Mouse (Mus musculus) heart, embryonic 10.5 days (tissue): ENCODE measurements around the gene Adcy5. TPM values are rescaled to one million over a fixed set of nuclear protein-coding genes. Genes with fewer than 3 reads are reported as not detected.

Experiments
- DNase-seq: peaks from one replicate; pipeline ENCODE4 v3.0.0-alpha.2; 2017; ENCODE audit warnings: low spot score
- H3K27ac ChIP-seq: fragments of 300-500 bp; sonication (generic); 2 replicates; pipeline ENCODE4 v1.5.1; 2016; ENCODE audit warnings: mild to moderate bottlenecking
- H3K27me3 ChIP-seq: fragments of 300-500 bp; sonication (generic); 2 replicates; pipeline ENCODE4 v1.6.1; 2016; ENCODE audit warnings: mild to moderate bottlenecking; ENCODE audit not compliant: poor library complexity, insufficient read depth, severe bottlenecking
- H3K36me3 ChIP-seq: fragments of 300-500 bp; sonication (generic); 2 replicates; pipeline ENCODE4 v1.6.1; 2016; ENCODE audit warnings: mild to moderate bottlenecking, moderate library complexity
- H3K4me1 ChIP-seq: fragments of 300-500 bp; sonication (generic); 2 replicates; pipeline ENCODE4 v1.6.1; 2016; ENCODE audit warnings: mild to moderate bottlenecking
- H3K4me3 ChIP-seq: fragments of 300-500 bp; sonication (generic); 2 replicates; pipeline ENCODE4 v1.5.1; 2016; ENCODE audit warnings: mild to moderate bottlenecking, moderate library complexity
- H3K9me3 ChIP-seq: fragments of 300-500 bp; sonication (generic); 2 replicates; pipeline ENCODE4 v1.6.1; 2016; ENCODE audit warnings: mild to moderate bottlenecking, moderate library complexity
- WGBS: fragments of 180-500 bp; shearing (Covaris S2); methylation state at CpG from one replicate; pipeline ENCODE4 v1.1.7; 2016; 5-methylcytosine and 5-hydroxymethylcytosine counted together
- polyA plus RNA-seq: library from polyadenylated mRNA; unstranded; fragments of >200 nt; fragmentation: Nextera tagmentation; extraction: Ambion mirVana; gene quantifications from 2 replicates; pipeline ENCODE4 v1.2.1, GENCODE M21; 2016

Adcy5 gene
- polyA plus RNA-seq, 1 experiment from 2014 or later: 3.8 TPM

DNA sequence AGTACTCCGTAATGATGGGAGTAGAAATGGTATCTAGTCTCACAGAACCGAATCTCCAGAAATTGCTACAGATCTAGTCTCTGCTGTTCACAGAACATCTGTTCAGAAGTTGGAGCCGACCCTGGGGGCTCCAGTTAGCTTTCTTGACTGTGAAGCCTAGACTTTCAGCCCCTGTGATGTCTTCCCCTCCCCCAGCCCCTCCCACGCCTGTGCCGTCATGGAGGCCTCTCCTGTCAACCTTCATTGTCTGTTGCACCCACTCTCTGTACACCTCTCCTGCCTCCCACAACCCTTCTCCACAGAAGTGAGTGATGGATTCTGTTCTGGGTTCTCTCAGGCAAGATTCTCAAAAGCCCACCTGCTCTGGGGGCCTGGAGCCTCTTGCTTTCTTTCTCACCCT, 65.7 kb downstream of the Adcy5 start:
- Histone ChIP-seq H3K27ac (peak overlapping the region; percentile 84), H3K4me1 (peaks cover 90% of the 10 kb centered on the region)

DNA sequence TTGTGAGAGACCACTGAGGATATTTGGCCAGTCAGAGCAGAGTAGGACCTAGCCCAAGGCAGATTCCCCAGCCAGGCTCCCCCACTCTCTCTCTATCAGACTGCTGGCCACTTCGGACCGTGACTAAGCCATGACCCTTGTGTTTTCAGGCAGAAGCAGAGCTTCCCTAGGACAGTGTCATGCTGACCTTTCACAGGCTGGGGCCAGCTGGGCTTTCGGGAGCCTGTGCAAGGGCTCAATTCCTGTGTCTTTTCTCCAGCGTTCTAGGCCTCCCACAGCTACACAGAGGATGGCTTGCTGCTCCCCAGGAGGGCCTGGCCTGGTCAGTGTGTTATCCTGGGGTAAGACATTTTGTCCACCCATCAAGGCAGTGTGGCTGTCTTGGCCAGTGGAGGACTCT, 66.9 kb downstream of the Adcy5 start:
- Histone ChIP-seq H3K27ac (peak overlapping the region; percentile 84), H3K4me1 (peaks cover 90% of the 10 kb centered on the region)
- 42% methylated on average over 4 of the region's 4 CpGs for WGBS

More for the DNA sequence above, 65.7 kb downstream of the Adcy5 start:
- no peak for DNase-seq
- H3K9me3 ChIP-seq: no peaks in the 10 kb centered on the region
- no peaks in the 10 kb centered on the region for H3K27me3 ChIP-seq
- H3K36me3 ChIP-seq: no peaks in the 10 kb centered on the region
- 79% methylated on average over 5 of the region's 5 CpGs for WGBS
- no peak overlapping the region for H3K4me3 ChIP-seq

DNA sequence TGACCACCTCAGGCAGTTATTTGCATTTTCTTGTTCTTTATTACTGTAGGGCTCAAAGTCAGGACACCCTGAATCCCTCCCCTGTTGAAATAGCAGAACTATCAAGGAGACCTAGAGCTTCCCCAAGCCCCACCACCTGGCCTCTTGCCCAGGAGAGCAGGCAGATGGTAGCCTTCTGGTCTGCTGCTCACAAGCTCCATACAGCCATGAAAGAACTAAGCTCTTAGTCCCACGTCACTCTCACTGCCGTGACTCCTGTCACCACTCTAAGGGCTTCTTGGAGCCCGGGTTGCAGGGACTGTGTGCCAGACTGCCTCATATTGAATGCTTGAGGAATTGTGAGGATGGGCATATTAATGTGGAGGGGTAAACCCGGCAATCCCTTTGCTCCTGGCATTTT, 69.3 kb downstream of the Adcy5 start:
- Histone ChIP-seq H3K4me1 (peaks cover 93% of the 10 kb centered on the region), H3K9me3 (no peaks in the 10 kb centered on the region), H3K27me3 (no peaks in the 10 kb centered on the region), H3K27ac (peak overlapping the region; percentile 84), H3K4me3 (peak overlapping the region; percentile 0; the same call in 1 of the 2 replicates), H3K36me3 (no peaks in the 10 kb centered on the region)
- WGBS: 45% methylated on average over 4 of the region's 4 CpGs
- DNase-seq: no peak

More for the DNA sequence above, 66.9 kb downstream of the Adcy5 start:
- H3K36me3 ChIP-seq: no peaks in the 10 kb centered on the region
- no peaks in the 10 kb centered on the region for H3K27me3 ChIP-seq
- DNase-seq: no peak
- no peak overlapping the region for H3K4me3 ChIP-seq
- no peaks in the 10 kb centered on the region for H3K9me3 ChIP-seq

DNA sequence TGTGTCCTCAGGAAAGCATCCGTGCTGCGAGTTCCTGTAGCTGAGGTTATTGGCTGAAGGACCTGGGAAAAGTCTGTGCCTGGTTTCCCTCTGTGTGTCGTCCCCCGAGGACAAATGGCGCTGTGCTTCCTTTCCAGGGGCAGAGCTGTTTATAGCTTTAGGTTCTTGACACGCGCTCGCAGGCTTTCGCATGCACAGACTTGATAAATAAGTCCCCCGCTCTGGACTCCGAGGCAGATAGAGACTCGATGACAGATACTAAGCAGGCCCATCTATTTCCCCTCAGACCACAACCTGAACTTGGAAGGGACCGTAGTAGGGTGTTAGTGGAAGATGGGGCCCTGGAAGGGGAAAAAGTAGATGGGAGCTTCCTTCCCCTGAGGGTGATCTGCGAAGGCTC, 70.0 kb downstream of the Adcy5 start:
- peaks cover 93% of the 10 kb centered on the region for H3K4me1 ChIP-seq

DNA sequence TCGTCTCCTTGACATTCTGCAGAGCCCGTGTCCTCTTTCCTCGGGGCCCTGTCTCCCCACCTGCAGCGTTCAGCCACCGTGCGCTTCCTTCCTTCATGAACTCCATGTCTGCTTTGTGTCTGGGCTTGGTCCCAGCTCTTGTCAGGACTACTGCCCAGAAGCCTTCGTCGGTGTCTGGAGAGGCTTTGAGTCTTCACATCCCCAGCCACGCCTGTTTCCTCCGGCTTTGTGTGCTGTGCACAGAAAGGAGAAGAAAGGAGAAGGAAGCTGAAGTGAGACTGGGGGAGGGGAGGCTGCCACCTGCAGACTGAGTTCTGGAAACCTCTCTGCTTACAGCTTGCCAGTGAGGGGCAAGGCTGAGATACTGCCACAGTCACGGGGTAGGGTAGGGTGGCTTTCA, 74.9 kb downstream of the Adcy5 start:
- no peaks in the 10 kb centered on the region for H3K9me3 ChIP-seq
- WGBS: 33% methylated on average over 11 of the region's 11 CpGs
- no peak overlapping the region for H3K4me3 ChIP-seq
- H3K27me3 ChIP-seq: no peaks in the 10 kb centered on the region
- H3K36me3 ChIP-seq: no peaks in the 10 kb centered on the region
- DNase-seq: no peak
- peaks cover 91% of the 10 kb centered on the region for H3K4me1 ChIP-seq
- H3K27ac ChIP-seq: peak overlapping the region; percentile 77

More for the DNA sequence above, 70.0 kb downstream of the Adcy5 start:
- Histone ChIP-seq H3K4me3 (peak overlapping the region; percentile 25; the same call in 1 of the 2 replicates), H3K36me3 (no peaks in the 10 kb centered on the region), H3K9me3 (no peaks in the 10 kb centered on the region), H3K27ac (peak overlapping the region; percentile 84), H3K27me3 (no peaks in the 10 kb centered on the region)
- WGBS: 14% methylated on average over 14 of the region's 14 CpGs
- peak; percentile 91 for DNase-seq

DNA sequence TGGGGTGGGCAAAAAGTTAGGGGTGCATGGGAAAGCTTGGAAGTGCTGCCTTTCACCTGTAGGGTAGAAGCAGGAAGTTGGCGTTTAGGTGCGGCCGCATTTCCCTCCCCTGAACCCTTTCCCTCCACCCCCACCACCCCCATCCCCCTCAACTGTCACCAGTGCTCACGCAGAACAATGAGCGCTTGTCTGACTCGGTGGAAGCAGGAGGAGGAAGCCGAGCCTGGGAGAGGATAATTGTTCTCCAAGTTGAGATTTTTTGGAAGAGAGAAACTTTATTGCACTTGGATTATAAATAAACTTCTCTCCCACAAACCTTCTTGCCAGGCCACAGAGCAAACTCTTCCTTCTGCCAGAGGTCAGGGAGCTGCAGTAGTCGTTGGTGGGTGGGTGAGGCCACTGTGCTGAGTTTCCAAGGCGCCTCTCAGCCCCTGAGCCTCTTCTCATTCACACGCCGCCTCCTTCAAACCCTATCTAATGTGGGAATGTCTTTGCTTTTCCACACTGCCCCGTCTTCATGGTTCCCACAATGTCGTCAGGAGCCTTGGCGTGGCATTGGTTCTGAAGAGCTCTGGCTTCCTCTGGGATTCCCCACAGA, 77.6 kb downstream of the Adcy5 start:
- 22% methylated on average over 14 of the region's 14 CpGs for WGBS
- no peak for DNase-seq
- H3K27me3 ChIP-seq: no peaks in the 10 kb centered on the region
- peak overlapping the region; percentile 80 for H3K27ac ChIP-seq
- peaks cover 74% of the 10 kb centered on the region for H3K4me1 ChIP-seq
- H3K4me3 ChIP-seq: no peak overlapping the region
- no peaks in the 10 kb centered on the region for H3K9me3 ChIP-seq
- H3K36me3 ChIP-seq: no peaks in the 10 kb centered on the region

DNA sequence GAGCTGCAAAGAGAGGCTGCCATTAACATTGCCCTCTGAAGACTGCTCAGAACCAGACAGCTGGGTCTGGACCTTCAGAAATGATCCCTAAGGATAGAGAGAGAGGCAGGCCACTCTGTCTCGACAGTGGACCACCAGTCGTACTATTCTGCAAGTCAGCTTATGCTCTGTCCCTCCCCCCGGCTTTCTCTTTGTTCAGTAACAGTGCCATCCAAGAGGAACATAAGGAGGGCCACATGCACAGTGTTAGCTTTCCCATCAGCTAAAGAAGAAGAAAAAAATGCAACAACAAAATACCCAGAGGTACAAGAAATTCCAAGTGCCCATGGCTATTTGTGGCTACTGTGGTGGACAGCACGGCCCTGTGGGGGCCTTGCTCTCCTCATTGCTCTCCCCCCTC, 78.7 kb downstream of the Adcy5 start:
- Histone ChIP-seq H3K36me3 (no peaks in the 10 kb centered on the region), H3K9me3 (no peaks in the 10 kb centered on the region), H3K4me1 (peaks cover 69% of the 10 kb centered on the region), H3K4me3 (no peak overlapping the region), H3K27me3 (no peaks in the 10 kb centered on the region; the same call in 1 of the 2 replicates), H3K27ac (peak overlapping the region; percentile 80)
- 42% methylated on average over 4 of the region's 4 CpGs for WGBS
- DNase-seq: no peak

DNA sequence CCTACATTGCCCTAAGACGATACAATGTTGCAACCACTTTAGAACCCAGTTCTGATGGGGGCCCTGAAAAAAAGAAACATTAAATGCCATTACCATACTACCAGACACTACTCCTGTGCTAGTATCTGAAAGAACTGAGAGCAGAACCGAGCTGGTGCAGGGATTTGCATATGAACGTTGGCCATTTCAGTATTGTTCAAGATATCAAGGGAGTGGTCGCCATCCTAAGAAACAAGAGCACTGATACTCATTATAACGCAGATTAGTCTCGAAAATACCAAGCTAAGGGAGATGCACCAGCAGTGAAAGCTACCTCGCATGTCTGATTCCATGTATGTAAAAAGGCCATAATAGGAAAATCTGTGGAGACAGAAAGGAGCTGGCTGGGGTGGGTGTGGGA, 82.4 kb downstream of the Adcy5 start:
- H3K4me3 ChIP-seq: no peak overlapping the region
- whole genome bisulfite sequencing: 86% methylated on average over 7 of the region's 7 CpGs
- peaks cover 35% of the 10 kb centered on the region for H3K4me1 ChIP-seq
- H3K9me3 ChIP-seq: no peaks in the 10 kb centered on the region
- no peak overlapping the region for H3K27ac ChIP-seq
- DNase-seq: no peak
- no peaks in the 10 kb centered on the region for H3K36me3 ChIP-seq
- no peaks in the 10 kb centered on the region; the same call in 1 of the 2 replicates for H3K27me3 ChIP-seq

DNA sequence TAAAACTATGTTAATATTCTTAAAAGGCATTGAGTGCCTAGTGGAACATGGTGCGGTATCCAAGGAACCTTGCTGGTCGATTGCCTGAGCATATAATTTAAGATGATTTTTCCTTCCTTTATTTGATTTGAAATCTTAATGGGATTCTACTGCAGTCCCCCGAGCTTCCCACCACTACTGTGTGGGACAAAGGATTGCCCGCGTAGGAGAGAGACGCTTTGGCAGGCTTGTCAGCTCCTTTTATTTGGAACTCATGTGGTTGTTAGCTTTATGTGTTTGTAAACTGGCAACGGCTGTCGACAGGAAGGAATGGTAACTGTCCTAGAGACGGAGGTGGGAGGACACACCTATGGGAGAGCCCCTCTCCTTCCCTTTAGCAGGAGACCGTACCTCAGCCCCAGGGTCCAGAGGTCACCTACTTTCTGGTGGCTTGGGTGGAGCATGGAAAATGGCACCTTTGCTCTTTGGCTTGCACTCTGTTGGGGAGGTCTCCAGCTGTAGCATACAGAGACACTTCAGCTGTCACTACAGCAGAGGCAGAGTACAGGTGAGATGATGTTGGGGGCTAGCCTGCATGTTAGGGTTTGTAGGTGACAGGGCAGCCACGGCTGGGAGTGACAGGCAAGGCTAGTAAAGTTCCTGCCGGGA, 84.8 kb downstream of the Adcy5 start:
- 77% methylated on average over 12 of the region's 12 CpGs for WGBS
- Histone ChIP-seq H3K9me3 (no peaks in the 10 kb centered on the region), H3K4me1 (0 out of 2 replicates have a peak, but pooled peaks cover 14% of the 10 kb centered on the region), H3K4me3 (no peak overlapping the region), H3K36me3 (no peaks in the 10 kb centered on the region), H3K27me3 (no peaks in the 10 kb centered on the region; the same call in 1 of the 2 replicates), H3K27ac (no peak overlapping the region)
- no peak for DNase-seq

DNA sequence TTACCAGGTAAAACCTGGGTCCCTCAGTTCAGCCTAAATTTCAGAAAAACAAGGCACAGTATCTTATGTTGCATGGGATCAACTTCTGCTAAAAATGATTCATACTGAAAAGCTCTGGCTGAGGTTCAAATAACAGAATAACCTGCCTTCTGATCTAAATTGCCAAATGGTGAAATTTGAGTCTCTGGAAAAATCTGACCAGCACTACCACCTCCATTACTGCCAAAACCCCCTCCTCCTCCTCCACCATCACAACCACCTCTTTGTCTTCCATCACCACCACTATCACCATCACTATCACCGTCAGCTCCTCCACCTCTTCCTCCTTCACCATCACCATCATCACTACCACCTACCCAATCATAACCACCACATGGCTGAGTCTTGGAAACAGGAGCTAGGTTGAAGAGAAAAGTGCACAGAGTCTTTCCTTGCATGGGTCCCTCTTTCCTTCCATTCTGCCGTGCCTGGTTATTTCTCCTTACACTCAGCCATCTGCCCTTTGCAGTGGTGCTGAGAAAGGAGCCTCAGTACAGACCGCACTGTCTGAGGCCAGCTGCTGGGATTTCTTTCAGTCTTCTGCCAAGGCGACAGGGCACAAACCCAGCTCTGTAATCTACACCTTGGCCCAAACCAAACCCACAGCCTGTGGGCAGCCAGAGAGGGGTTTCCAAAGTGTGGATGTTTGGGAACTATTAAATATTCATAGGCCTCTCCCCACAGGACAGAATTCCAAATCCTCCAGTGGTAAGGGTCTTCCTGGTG, 85.5 kb downstream of the Adcy5 start:
- Histone ChIP-seq H3K36me3 (no peaks in the 10 kb centered on the region), H3K27me3 (no peaks in the 10 kb centered on the region; the same call in 1 of the 2 replicates), H3K4me1 (0 out of 2 replicates have a peak, but pooled peaks cover 8% of the 10 kb centered on the region), H3K27ac (no peak overlapping the region), H3K9me3 (no peaks in the 10 kb centered on the region), H3K4me3 (no peak overlapping the region)
- 85% methylated on average over 4 of the region's 4 CpGs for WGBS
- no peak for DNase-seq

DNA sequence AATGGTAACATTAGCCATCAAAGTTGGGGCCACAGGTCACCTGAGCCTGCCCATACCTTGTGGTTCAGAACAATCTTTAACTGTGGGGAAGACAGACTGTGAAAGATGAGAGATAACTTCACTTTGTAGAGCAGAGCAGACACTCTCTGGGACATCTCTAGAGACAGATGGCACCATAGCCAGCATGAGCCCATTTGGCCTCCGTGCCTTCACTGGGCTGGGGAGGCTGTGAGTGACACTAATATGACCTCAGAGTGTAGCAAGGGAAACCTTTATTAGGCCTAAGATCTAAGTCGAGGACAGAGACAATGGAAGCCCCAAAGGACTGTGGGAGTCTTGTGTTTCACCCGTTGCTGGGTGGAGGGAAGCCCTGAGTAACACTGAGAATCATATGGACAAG, 92.7 kb downstream of the Adcy5 start:
- no peak for DNase-seq
- 69% methylated on average over 3 of the region's 3 CpGs for WGBS
- H3K4me3 ChIP-seq: no peak overlapping the region

DNA sequence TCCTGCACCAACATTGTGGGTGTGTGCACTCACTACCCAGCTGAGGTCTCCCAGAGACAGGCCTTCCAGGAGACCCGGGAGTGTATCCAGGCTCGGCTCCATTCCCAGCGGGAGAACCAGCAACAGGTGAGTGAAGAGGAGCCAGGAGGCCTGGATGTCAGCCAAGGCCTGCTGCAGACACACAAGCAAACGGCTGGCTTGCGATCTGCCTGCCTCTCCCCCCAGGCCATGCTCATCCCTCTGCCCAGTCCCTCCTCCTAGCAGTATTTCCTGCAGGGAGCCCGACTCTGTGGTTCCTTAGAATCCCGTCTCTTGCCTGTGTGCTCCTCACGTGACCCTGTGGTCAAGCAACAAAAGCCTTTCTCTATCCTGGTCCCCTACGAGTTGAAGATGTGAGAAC, 94.1 kb downstream of the Adcy5 start:
- no peak overlapping the region for H3K4me3 ChIP-seq
- H3K27me3 ChIP-seq: peaks cover 7% of the 10 kb centered on the region; the same call in 1 of the 2 replicates
- DNase-seq: no peak
- H3K9me3 ChIP-seq: no peaks in the 10 kb centered on the region
- H3K36me3 ChIP-seq: peaks cover 5% of the 10 kb centered on the region; the same call in 1 of the 2 replicates
- H3K27ac ChIP-seq: 0 out of 2 replicates have a peak overlapping the region, but pooled peaks have one; percentile 19
- 47% methylated on average over 9 of the region's 9 CpGs for WGBS
- H3K4me1 ChIP-seq: peaks cover 37% of the 10 kb centered on the region

More for the DNA sequence above, 92.7 kb downstream of the Adcy5 start:
- Histone ChIP-seq H3K36me3 (no peaks in the 10 kb centered on the region), H3K27me3 (peaks cover 7% of the 10 kb centered on the region; the same call in 1 of the 2 replicates), H3K9me3 (no peaks in the 10 kb centered on the region), H3K27ac (no peak overlapping the region), H3K4me1 (peaks cover 22% of the 10 kb centered on the region)

DNA sequence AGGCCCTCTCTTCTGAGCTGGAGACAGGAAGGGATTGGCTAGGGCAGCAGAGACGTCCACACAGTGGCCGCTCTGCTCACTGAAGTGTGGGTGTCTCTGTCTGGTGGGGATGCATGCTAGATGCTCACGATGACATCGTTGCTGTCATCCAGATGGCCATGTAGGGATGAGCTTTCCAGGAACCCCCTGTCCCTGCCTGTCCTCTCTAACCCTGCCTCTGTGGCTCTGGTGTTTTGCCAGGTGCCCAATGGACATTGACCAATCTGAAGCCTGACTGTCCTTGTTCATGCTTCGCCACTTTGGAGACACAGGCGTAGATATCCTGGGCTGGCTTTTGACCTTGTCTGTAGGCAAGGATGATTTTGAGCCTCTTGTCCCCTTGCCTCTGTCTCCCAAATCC, 95.1 kb downstream of the Adcy5 start:
- peaks cover 5% of the 10 kb centered on the region; the same call in 1 of the 2 replicates for H3K36me3 ChIP-seq
- no peak for DNase-seq
- H3K27ac ChIP-seq: no peak overlapping the region
- peaks cover 46% of the 10 kb centered on the region for H3K4me1 ChIP-seq
- H3K27me3 ChIP-seq: peaks cover 7% of the 10 kb centered on the region; the same call in 1 of the 2 replicates
- 92% methylated on average over 6 of the region's 6 CpGs for WGBS
- H3K9me3 ChIP-seq: no peaks in the 10 kb centered on the region
- no peak overlapping the region for H3K4me3 ChIP-seq
